Mouse (Mus musculus) liver, embryonic 11.5 days (tissue): ENCODE measurements at regions not wholly inside any gene's neighbourhood (a gene's known extent, or its start where the extent isn't known, plus 50 kb on each side); places are given as distances from the start of the nearest gene placed in this dataset.
"Not testable (repeated sequence)": the region's sequence is repeated elsewhere in the genome, so short reads cannot be mapped to it uniquely, and the experiment has no call there.

Experiments
- ATAC-seq: fragments of 200-750 bp; cut with Nextera tagmentation; replicated peaks from 2 replicates; pipeline ENCODE4 v1.8.0; 2017; ENCODE audit warnings: moderate number of reproducible peaks, mild to moderate bottlenecking, moderate TSS enrichment, moderate library complexity; ENCODE audit not compliant: low FRiP score
- DNase-seq: peaks from one replicate; pipeline ENCODE4 v3.0.0-alpha.2; 2017; ENCODE audit warnings: low spot score
- H3K27ac ChIP-seq: fragments of 300-500 bp; sonication (generic); 2 replicates; pipeline ENCODE4 v1.5.1; 2014; ENCODE audit warnings: mild to moderate bottlenecking, low read depth, low read length, control low read depth
- H3K27me3 ChIP-seq: fragments of 300-500 bp; sonication (generic); replicated peaks from 2 replicates; pipeline ENCODE4 v1.6.1; 2014; ENCODE audit warnings: low read length, mixed read lengths; ENCODE audit not compliant: control insufficient read depth, insufficient read depth
- H3K36me3 ChIP-seq: fragments of 300-500 bp; sonication (generic); 2 replicates; pipeline ENCODE4 v1.6.1; 2014; ENCODE audit warnings: mild to moderate bottlenecking, low read length, moderate library complexity, mixed read lengths; ENCODE audit not compliant: control insufficient read depth, insufficient read depth
- H3K4me1 ChIP-seq: fragments of 300-500 bp; sonication (generic); replicated peaks from 2 replicates; pipeline ENCODE4 v1.6.1; 2014; ENCODE audit warnings: low read length, mixed read lengths; ENCODE audit not compliant: control insufficient read depth, insufficient read depth
- H3K4me2 ChIP-seq: fragments of 300-500 bp; sonication (generic); 2 replicates; pipeline ENCODE4 v1.6.1; 2014; ENCODE audit warnings: mild to moderate bottlenecking, control low read depth, moderate library complexity
- H3K4me3 ChIP-seq: fragments of 300-500 bp; sonication (generic); 2 replicates; pipeline ENCODE4 v1.5.1; 2014; ENCODE audit warnings: low read depth, low read length, control low read depth
- H3K9ac ChIP-seq: fragments of 300-500 bp; sonication (generic); 2 replicates; pipeline ENCODE4 v1.6.1; 2014; ENCODE audit warnings: low read depth, low read length, control low read depth
- H3K9me3 ChIP-seq: fragments of 300-500 bp; sonication (generic); 2 replicates; pipeline ENCODE4 v1.6.1; 2016; ENCODE audit warnings: low read length, inconsistent platforms, mixed read lengths; ENCODE audit not compliant: control insufficient read depth
- WGBS: fragments of 180-500 bp; shearing (Covaris S2); extraction: QIAGEN DNeasy Blood & Tissue Kit; methylation state at CpG from one replicate; pipeline ENCODE4 v1.1.7; 2014; 5-methylcytosine and 5-hydroxymethylcytosine counted together

DNA sequence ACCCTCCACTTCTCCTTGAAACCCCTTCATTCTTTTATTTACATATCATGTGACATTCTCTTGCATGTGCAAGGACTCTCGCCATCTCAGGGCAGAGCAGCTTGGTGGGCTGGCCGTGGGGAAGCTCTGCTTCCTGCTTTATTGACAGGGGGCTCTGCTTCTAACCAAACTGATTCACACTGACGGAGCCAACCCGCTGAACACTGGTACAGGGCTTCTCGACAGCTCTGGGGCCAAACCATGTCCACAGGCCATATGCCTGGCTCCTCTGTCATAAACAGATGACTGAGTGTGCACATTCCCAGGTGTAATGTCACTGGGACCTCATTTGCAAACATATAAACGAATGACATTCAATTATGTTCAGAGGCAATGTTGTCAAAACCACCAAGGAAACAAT, 800.7 kb downstream of the Ttll7 start:
- ATAC-seq = no peak
- 59% methylated on average over 6 of the region's 6 CpGs for WGBS
- H3K4me3 ChIP-seq = no peak overlapping the region
- H3K27me3 ChIP-seq = no peaks in the 10 kb centered on the region
- H3K4me2 ChIP-seq = no peak overlapping the region
- no peaks in the 10 kb centered on the region for H3K4me1 ChIP-seq
- no peak overlapping the region for H3K9ac ChIP-seq
- DNase-seq = no peak
- H3K27ac ChIP-seq = no peak overlapping the region
- H3K9me3 ChIP-seq = no peaks in the 10 kb centered on the region
- H3K36me3 ChIP-seq = no peaks in the 10 kb centered on the region

DNA sequence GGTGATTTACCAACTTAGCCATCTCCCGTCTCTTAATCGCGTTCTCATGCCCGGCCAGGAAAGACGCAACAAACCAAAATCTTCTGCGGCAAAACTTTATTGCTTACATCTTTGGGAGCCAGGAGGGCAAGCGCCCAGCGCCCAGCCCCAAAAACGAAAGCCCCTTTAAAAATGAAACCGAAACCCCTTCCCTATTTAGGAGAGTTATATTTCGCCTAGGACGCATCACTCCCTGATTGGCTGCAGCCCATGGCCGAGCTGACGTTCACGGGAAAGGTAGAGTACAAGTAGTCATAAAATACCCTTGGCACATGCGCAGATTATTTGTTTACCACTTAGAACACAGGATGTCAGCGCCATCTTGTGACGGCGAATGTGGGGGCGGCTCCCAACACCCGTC, 783.3 kb downstream of the Ttll7 start:
- not testable (repeated sequence) for H3K9ac ChIP-seq, H3K4me1 ChIP-seq, ATAC-seq, H3K4me2 ChIP-seq, H3K27ac ChIP-seq, H3K4me3 ChIP-seq, H3K9me3 ChIP-seq, H3K27me3 ChIP-seq, DNase-seq, H3K36me3 ChIP-seq
- WGBS = 89% methylated on average over 18 of the region's 21 CpGs

GRCm38 (mm10) chr3:147631151-147631550, 779.0 kb downstream of the Ttll7 start:
- Histone ChIP-seq H3K9me3 (peaks cover 3% of the 10 kb centered on the region; the same call in 1 of the 2 replicates), H3K4me1 (no peaks in the 10 kb centered on the region), H3K27ac (no peak overlapping the region), H3K27me3 (no peaks in the 10 kb centered on the region), H3K36me3 (no peaks in the 10 kb centered on the region), H3K4me2 (no peak overlapping the region), H3K4me3 (no peak overlapping the region), H3K9ac (no peak overlapping the region)
- DNase-seq (no peak), ATAC-seq (no peak)
- 86% methylated on average over 3 of the region's 3 CpGs for WGBS

GRCm38 (mm10) chr3:147583697-147584315, 731.6 kb downstream of the Ttll7 start:
- Histone ChIP-seq H3K27ac (no peak overlapping the region), H3K4me1 (no peaks in the 10 kb centered on the region), H3K36me3 (no peaks in the 10 kb centered on the region), H3K9ac (no peak overlapping the region), H3K4me2 (no peak overlapping the region), H3K9me3 (no peaks in the 10 kb centered on the region), H3K4me3 (no peak overlapping the region), H3K27me3 (no peaks in the 10 kb centered on the region)
- ATAC-seq (no peak), DNase-seq (no peak)
- WGBS = 62% methylated on average over 6 of the region's 6 CpGs

GRCm38 (mm10) chr3:147571850-147572249, 719.7 kb downstream of the Ttll7 start:
- Histone ChIP-seq H3K27ac (no peak overlapping the region), H3K4me1 (no peaks in the 10 kb centered on the region), H3K4me3 (no peak overlapping the region), H3K4me2 (no peak overlapping the region), H3K9me3 (no peaks in the 10 kb centered on the region), H3K36me3 (no peaks in the 10 kb centered on the region), H3K27me3 (no peaks in the 10 kb centered on the region), H3K9ac (no peak overlapping the region)
- DNase-seq = no peak
- ATAC-seq = no peak
- 69% methylated on average over 4 of the region's 4 CpGs for WGBS

DNA sequence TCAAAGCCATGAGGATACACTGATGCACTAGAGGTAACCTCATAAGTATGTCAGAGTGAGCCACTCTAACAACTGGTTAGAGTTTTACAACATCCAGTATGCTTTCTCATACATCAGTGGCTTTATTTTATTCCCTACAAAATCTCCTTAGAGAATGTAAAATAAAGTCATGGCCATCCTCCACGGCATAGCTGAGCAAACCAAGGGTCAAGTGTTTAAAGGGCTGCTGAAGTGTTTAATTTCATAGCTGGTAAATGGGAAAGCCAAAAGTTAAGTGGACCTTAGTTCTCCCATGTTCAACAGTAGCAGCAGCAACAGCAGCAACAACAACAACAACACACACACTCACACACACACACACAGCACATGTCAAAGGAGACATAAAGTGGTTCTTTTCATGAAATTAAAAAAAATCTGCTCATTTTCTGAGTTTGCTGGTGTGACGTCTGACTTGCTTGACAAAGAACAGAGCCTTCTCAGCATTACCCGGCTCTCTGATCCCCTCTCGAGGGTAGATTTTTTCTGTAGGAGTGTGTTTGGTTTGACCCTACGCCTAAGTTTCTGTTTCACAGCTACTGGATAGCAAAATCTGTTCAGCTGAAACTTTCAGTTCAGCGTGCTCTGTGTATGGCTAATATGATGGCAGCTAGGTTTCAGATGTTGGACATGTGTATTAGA, 693.3 kb downstream of the Ttll7 start:
- H3K27me3 ChIP-seq = no peaks in the 10 kb centered on the region
- 57% methylated on average over 6 of the region's 6 CpGs for WGBS
- no peak overlapping the region for H3K9ac ChIP-seq
- DNase-seq (no peak), ATAC-seq (no peak)
- no peak overlapping the region for H3K4me3 ChIP-seq
- H3K36me3 ChIP-seq = no peaks in the 10 kb centered on the region
- H3K27ac ChIP-seq = no peak overlapping the region
- no peak overlapping the region for H3K4me2 ChIP-seq
- H3K9me3 ChIP-seq = no peaks in the 10 kb centered on the region
- H3K4me1 ChIP-seq = no peaks in the 10 kb centered on the region

- ATAC-seq (no peak), DNase-seq (no peak)
- Histone ChIP-seq H3K4me3 (no peak overlapping the region), H3K4me1 (no peaks in the 10 kb centered on the region), H3K9ac (no peak overlapping the region), H3K36me3 (no peaks in the 10 kb centered on the region), H3K4me2 (no peak overlapping the region), H3K27me3 (no peaks in the 10 kb centered on the region), H3K27ac (no peak overlapping the region), H3K9me3 (no peaks in the 10 kb centered on the region)
- 87% methylated on average over 4 of the region's 4 CpGs for WGBS
Observed at GRCm38 (mm10) chr3:147542285-147542684, 690.1 kb downstream of the Ttll7 start.

GRCm38 (mm10) chr3:147537584-147537983, 685.4 kb downstream of the Ttll7 start:
- Histone ChIP-seq H3K36me3 (no peaks in the 10 kb centered on the region), H3K27ac (no peak overlapping the region), H3K9me3 (no peaks in the 10 kb centered on the region), H3K4me3 (no peak overlapping the region), H3K4me1 (no peaks in the 10 kb centered on the region), H3K27me3 (no peaks in the 10 kb centered on the region), H3K9ac (no peak overlapping the region), H3K4me2 (no peak overlapping the region)
- no peak for ATAC-seq
- no peak for DNase-seq

GRCm38 (mm10) chr3:147532196-147532595, 680.0 kb downstream of the Ttll7 start:
- no peak overlapping the region for H3K27ac ChIP-seq
- no peaks in the 10 kb centered on the region for H3K27me3 ChIP-seq
- ATAC-seq (no peak), DNase-seq (no peak)
- H3K36me3 ChIP-seq = no peaks in the 10 kb centered on the region
- H3K4me1 ChIP-seq = no peaks in the 10 kb centered on the region
- H3K9me3 ChIP-seq = no peaks in the 10 kb centered on the region; the same call in 1 of the 2 replicates
- no peak overlapping the region for H3K9ac ChIP-seq
- H3K4me2 ChIP-seq = no peak overlapping the region
- no peak overlapping the region for H3K4me3 ChIP-seq
- 78% methylated on average over 2 of the region's 2 CpGs for WGBS
